Mouse (Mus musculus): ENCODE data around the gene Mknk2. TPM values are rescaled to one million over a fixed set of nuclear protein-coding genes. Genes with fewer than 3 reads are reported as not detected.

Gene Mknk2
- polyA plus RNA-seq, 1 experiment from 2014 or later = 85.1 TPM

GRCm38 (mm10) chr10:80675405-80676197 lies 2.3 kb downstream of the Mknk2 start:
- Histone ChIP-seq H3K9ac (ENCODE audit: low read length) (peak overlapping the region; percentile 98), H3K4me3 (ENCODE audit: low read depth, low read length) (peak overlapping the region; percentile 98), H3K27ac (ENCODE audit: low read depth, low read length) (peak overlapping the region; percentile 71), H3K27me3 (ENCODE audit: control insufficient read depth, insufficient read depth, low read length) (no peaks in the 10 kb centered on the region), H3K36me3 (ENCODE audit: control insufficient read depth, insufficient read depth, low read length) (peaks cover 4% of the 10 kb centered on the region; the same call in 1 of the 2 replicates), H3K4me1 (replicated peaks; ENCODE audit: control insufficient read depth, insufficient read depth, low read length) (peaks cover 33% of the 10 kb centered on the region), H3K4me2 (ENCODE audit: low read depth, low read length, severe bottlenecking) (peak overlapping the region; percentile 93), H3K9me3 (ENCODE audit: control insufficient read depth, low read length) (no peaks in the 10 kb centered on the region)
- DNase-seq (ENCODE audit: low spot score) (no peak), ATAC-seq (replicated peaks; ENCODE audit: low FRiP score) (peak; percentile 50)
- WGBS = under 1% methylated on average over 45 of the region's 54 CpGs

GRCm38 (mm10) chr10:80674851-80675404 lies 3.0 kb downstream of the Mknk2 start:
- ATAC-seq (replicated peaks; ENCODE audit: low FRiP score) (no peak), DNase-seq (ENCODE audit: low spot score) (no peak)
- Histone ChIP-seq H3K27ac (ENCODE audit: low read depth, low read length) (no peak overlapping the region), H3K9me3 (ENCODE audit: control insufficient read depth, low read length) (no peaks in the 10 kb centered on the region), H3K4me3 (ENCODE audit: low read depth, low read length) (peak overlapping the region; percentile 98), H3K4me1 (replicated peaks; ENCODE audit: control insufficient read depth, insufficient read depth, low read length) (peaks cover 33% of the 10 kb centered on the region), H3K27me3 (ENCODE audit: control insufficient read depth, insufficient read depth, low read length) (no peaks in the 10 kb centered on the region), H3K4me2 (ENCODE audit: low read depth, low read length, severe bottlenecking) (peak overlapping the region; percentile 93), H3K9ac (ENCODE audit: low read length) (peak overlapping the region; percentile 98), H3K36me3 (ENCODE audit: control insufficient read depth, insufficient read depth, low read length) (peaks cover 4% of the 10 kb centered on the region; the same call in 1 of the 2 replicates)
- WGBS = 24% methylated on average over 6 of the region's 6 CpGs

- peaks cover 33% of the 10 kb centered on the region for H3K4me1 ChIP-seq (replicated peaks; ENCODE audit: control insufficient read depth, insufficient read depth, low read length)
- WGBS = 75% methylated on average over 5 of the region's 5 CpGs
Measured at GRCm38 (mm10) chr10:80674161-80674711, 3.7 kb downstream of the Mknk2 start.

GRCm38 (mm10) chr10:80673690-80674089 lies 4.2 kb downstream of the Mknk2 start:
- Histone ChIP-seq H3K4me1 (replicated peaks; ENCODE audit: control insufficient read depth, insufficient read depth, low read length) (peaks cover 29% of the 10 kb centered on the region), H3K9me3 (ENCODE audit: control insufficient read depth, low read length) (no peaks in the 10 kb centered on the region), H3K9ac (ENCODE audit: low read length) (no peak overlapping the region), H3K27ac (ENCODE audit: low read depth, low read length) (no peak overlapping the region), H3K4me2 (ENCODE audit: low read depth, low read length, severe bottlenecking) (no peak overlapping the region), H3K36me3 (ENCODE audit: control insufficient read depth, insufficient read depth, low read length) (peaks cover 14% of the 10 kb centered on the region; the same call in 1 of the 2 replicates), H3K27me3 (ENCODE audit: control insufficient read depth, insufficient read depth, low read length) (no peaks in the 10 kb centered on the region), H3K4me3 (ENCODE audit: low read depth, low read length) (no peak overlapping the region)
- ATAC-seq (replicated peaks; ENCODE audit: low FRiP score) (no peak), DNase-seq (ENCODE audit: low spot score) (no peak)
- WGBS = 98% methylated on average over 3 of the region's 3 CpGs

More at GRCm38 (mm10) chr10:80674161-80674711, 3.7 kb downstream of the Mknk2 start:
- H3K36me3 ChIP-seq (ENCODE audit: control insufficient read depth, insufficient read depth, low read length) = peaks cover 10% of the 10 kb centered on the region; the same call in 1 of the 2 replicates
- no peaks in the 10 kb centered on the region for H3K27me3 ChIP-seq (ENCODE audit: control insufficient read depth, insufficient read depth, low read length)
- no peak overlapping the region for H3K27ac ChIP-seq (ENCODE audit: low read depth, low read length)
- ATAC-seq (replicated peaks; ENCODE audit: low FRiP score) = no peak
- no peak for DNase-seq (ENCODE audit: low spot score)
- H3K9me3 ChIP-seq (ENCODE audit: control insufficient read depth, low read length) = no peaks in the 10 kb centered on the region
- peak overlapping the region; percentile 93 for H3K4me2 ChIP-seq (ENCODE audit: low read depth, low read length, severe bottlenecking)
- H3K4me3 ChIP-seq (ENCODE audit: low read depth, low read length) = peak overlapping the region; percentile 98
- H3K9ac ChIP-seq (ENCODE audit: low read length) = peak overlapping the region; percentile 98

GRCm38 (mm10) chr10:80671936-80672690 lies 5.8 kb downstream of the Mknk2 start:
- Histone ChIP-seq H3K4me2 (ENCODE audit: low read depth, low read length, severe bottlenecking) (no peak overlapping the region), H3K27ac (ENCODE audit: low read depth, low read length) (no peak overlapping the region), H3K9ac (ENCODE audit: low read length) (no peak overlapping the region), H3K27me3 (ENCODE audit: control insufficient read depth, insufficient read depth, low read length) (no peaks in the 10 kb centered on the region), H3K36me3 (ENCODE audit: control insufficient read depth, insufficient read depth, low read length) (peaks cover 14% of the 10 kb centered on the region; the same call in 1 of the 2 replicates), H3K4me1 (replicated peaks; ENCODE audit: control insufficient read depth, insufficient read depth, low read length) (peaks cover 18% of the 10 kb centered on the region), H3K4me3 (ENCODE audit: low read depth, low read length) (no peak overlapping the region), H3K9me3 (ENCODE audit: control insufficient read depth, low read length) (no peaks in the 10 kb centered on the region)
- WGBS = 88% methylated on average over 11 of the region's 11 CpGs
- DNase-seq (ENCODE audit: low spot score) = no peak
- no peak for ATAC-seq (replicated peaks; ENCODE audit: low FRiP score)

GRCm38 (mm10) chr10:80671251-80671650 lies 6.7 kb downstream of the Mknk2 start:
- Histone ChIP-seq H3K36me3 (ENCODE audit: control insufficient read depth, insufficient read depth, low read length) (peaks cover 16% of the 10 kb centered on the region), H3K9ac (ENCODE audit: low read length) (no peak overlapping the region), H3K4me3 (ENCODE audit: low read depth, low read length) (no peak overlapping the region), H3K4me2 (ENCODE audit: low read depth, low read length, severe bottlenecking) (no peak overlapping the region), H3K4me1 (replicated peaks; ENCODE audit: control insufficient read depth, insufficient read depth, low read length) (peaks cover 14% of the 10 kb centered on the region), H3K27me3 (ENCODE audit: control insufficient read depth, insufficient read depth, low read length) (no peaks in the 10 kb centered on the region), H3K9me3 (ENCODE audit: control insufficient read depth, low read length) (no peaks in the 10 kb centered on the region), H3K27ac (ENCODE audit: low read depth, low read length) (no peak overlapping the region)
- no peak for ATAC-seq (replicated peaks; ENCODE audit: low FRiP score)
- DNase-seq (ENCODE audit: low spot score) = no peak
- 92% methylated on average over 4 of the region's 4 CpGs for WGBS

GRCm38 (mm10) chr10:80670531-80670930 lies 7.4 kb downstream of the Mknk2 start:
- ATAC-seq (replicated peaks; ENCODE audit: low FRiP score) (no peak), DNase-seq (ENCODE audit: low spot score) (no peak)
- Histone ChIP-seq H3K36me3 (ENCODE audit: control insufficient read depth, insufficient read depth, low read length) (peaks cover 18% of the 10 kb centered on the region), H3K27ac (ENCODE audit: low read depth, low read length) (no peak overlapping the region), H3K27me3 (ENCODE audit: control insufficient read depth, insufficient read depth, low read length) (no peaks in the 10 kb centered on the region), H3K9me3 (ENCODE audit: control insufficient read depth, low read length) (no peaks in the 10 kb centered on the region), H3K4me2 (ENCODE audit: low read depth, low read length, severe bottlenecking) (no peak overlapping the region), H3K9ac (ENCODE audit: low read length) (no peak overlapping the region), H3K4me1 (replicated peaks; ENCODE audit: control insufficient read depth, insufficient read depth, low read length) (peaks cover 17% of the 10 kb centered on the region), H3K4me3 (ENCODE audit: low read depth, low read length) (no peak overlapping the region)
- WGBS = 95% methylated on average over 2 of the region's 2 CpGs

- Histone ChIP-seq H3K27me3 (ENCODE audit: control insufficient read depth, insufficient read depth, low read length) (no peaks in the 10 kb centered on the region), H3K4me1 (replicated peaks; ENCODE audit: control insufficient read depth, insufficient read depth, low read length) (peaks cover 16% of the 10 kb centered on the region), H3K4me3 (ENCODE audit: low read depth, low read length) (no peak overlapping the region), H3K9me3 (ENCODE audit: control insufficient read depth, low read length) (no peaks in the 10 kb centered on the region), H3K27ac (ENCODE audit: low read depth, low read length) (no peak overlapping the region), H3K36me3 (ENCODE audit: control insufficient read depth, insufficient read depth, low read length) (peaks cover 18% of the 10 kb centered on the region), H3K4me2 (ENCODE audit: low read depth, low read length, severe bottlenecking) (no peak overlapping the region), H3K9ac (ENCODE audit: low read length) (no peak overlapping the region)
- no peak for DNase-seq (ENCODE audit: low spot score)
- ATAC-seq (replicated peaks; ENCODE audit: low FRiP score) = no peak
- WGBS = 95% methylated on average over 7 of the region's 7 CpGs
Measured at GRCm38 (mm10) chr10:80669737-80670485, 8.0 kb downstream of the Mknk2 start.

All from forebrain, embryonic 11.5 days (tissue).